Mouse (Mus musculus) neural tube, embryonic 11.5 days (tissue): ENCODE measurements around the gene Spag7. TPM values are rescaled to one million over a fixed set of nuclear protein-coding genes. Genes with fewer than 3 reads are reported as not detected.

Source experiments
- ATAC-seq: fragments of 200-750 bp; cut with Nextera tagmentation; 2 replicates; pipeline ENCODE4 v1.8.0; 2017; ENCODE audit warnings: moderate number of reproducible peaks, mild to moderate bottlenecking, moderate TSS enrichment, moderate library complexity; ENCODE audit not compliant: insufficient read depth, low FRiP score, low TSS enrichment
- DNase-seq: peaks from one replicate; pipeline ENCODE4 v3.0.0-alpha.2; 2015; ENCODE audit warnings: low spot score
- H3K27ac ChIP-seq: fragments of 300-500 bp; sonication (generic); 2 replicates; pipeline ENCODE4 v1.5.1; 2014; ENCODE audit warnings: low read depth, mild to moderate bottlenecking, low read length
- H3K27me3 ChIP-seq: fragments of 300-500 bp; sonication (generic); 2 replicates; pipeline ENCODE4 v1.6.1; 2014; ENCODE audit warnings: mild to moderate bottlenecking, low read length, mixed read lengths; ENCODE audit not compliant: control insufficient read depth, insufficient read depth
- H3K36me3 ChIP-seq: fragments of 300-500 bp; sonication (generic); 2 replicates; pipeline ENCODE4 v1.6.1; 2014; ENCODE audit warnings: mild to moderate bottlenecking, low read length, moderate library complexity, mixed read lengths; ENCODE audit not compliant: control insufficient read depth, insufficient read depth
- H3K4me1 ChIP-seq: fragments of 300-500 bp; sonication (generic); 2 replicates; pipeline ENCODE4 v1.6.1; 2014; ENCODE audit warnings: low read length, mixed read lengths; ENCODE audit not compliant: control insufficient read depth, insufficient read depth
- H3K4me2 ChIP-seq: fragments of 300-500 bp; sonication (generic); 2 replicates; pipeline ENCODE4 v1.6.1; 2014; ENCODE audit warnings: low read depth, mild to moderate bottlenecking, moderate library complexity
- H3K4me3 ChIP-seq: fragments of 300-500 bp; sonication (generic); 2 replicates; pipeline ENCODE4 v1.5.1; 2014; ENCODE audit warnings: low read depth, low read length
- H3K9ac ChIP-seq: fragments of 300-500 bp; sonication (generic); 2 replicates; pipeline ENCODE4 v1.6.1; 2014; ENCODE audit warnings: mild to moderate bottlenecking, low read length
- H3K9me3 ChIP-seq: fragments of 300-500 bp; sonication (generic); 2 replicates; pipeline ENCODE4 v1.6.1; 2016; ENCODE audit warnings: low read length; ENCODE audit not compliant: control insufficient read depth
- WGBS: fragments of 180-500 bp; shearing (Covaris S2); extraction: QIAGEN DNeasy Blood & Tissue Kit; methylation state at CpG from one replicate; pipeline ENCODE4 v1.1.7; 2014; 5-methylcytosine and 5-hydroxymethylcytosine counted together
- polyA plus RNA-seq: library from polyadenylated mRNA; unstranded; fragments of >200 nt; fragmentation: Nextera tagmentation; extraction: Ambion mirVana; gene quantifications from 2 replicates; pipeline ENCODE4 v1.2.1, GENCODE M21; 2014

Gene Spag7
- polyA plus RNA-seq, 1 experiment from 2014 or later: 152 TPM

DNA sequence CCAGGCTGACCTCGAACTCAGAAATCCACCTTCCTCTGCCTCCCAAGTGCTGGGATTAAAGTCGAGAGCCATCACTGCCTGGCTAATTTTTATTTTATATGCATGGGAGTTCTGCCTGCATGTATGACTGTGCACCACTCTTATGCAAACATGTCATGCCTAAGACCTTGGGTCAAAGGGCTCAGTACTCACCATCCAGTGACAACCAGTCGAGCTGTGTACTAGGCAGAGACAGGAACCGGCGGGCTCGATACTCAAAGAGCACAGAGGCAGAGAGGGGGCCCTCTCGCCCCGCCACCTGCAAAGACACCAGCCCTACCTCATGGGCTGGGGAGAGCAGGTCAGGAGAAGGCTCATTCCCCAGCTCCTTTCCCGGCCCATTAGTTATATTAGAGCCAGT is 8.9 kb upstream of the Spag7 start:
- Histone ChIP-seq H3K4me3 (no peak overlapping the region), H3K9ac (no peak overlapping the region), H3K4me1 (peaks cover 3% of the 10 kb centered on the region; the same call in 1 of the 2 replicates), H3K4me2 (no peak overlapping the region), H3K36me3 (no peaks in the 10 kb centered on the region; the same call in 1 of the 2 replicates), H3K9me3 (no peaks in the 10 kb centered on the region), H3K27me3 (no peaks in the 10 kb centered on the region), H3K27ac (no peak overlapping the region)
- DNase-seq: no peak
- 80% methylated on average over 9 of the region's 9 CpGs for WGBS
- ATAC-seq: no peak

DNA sequence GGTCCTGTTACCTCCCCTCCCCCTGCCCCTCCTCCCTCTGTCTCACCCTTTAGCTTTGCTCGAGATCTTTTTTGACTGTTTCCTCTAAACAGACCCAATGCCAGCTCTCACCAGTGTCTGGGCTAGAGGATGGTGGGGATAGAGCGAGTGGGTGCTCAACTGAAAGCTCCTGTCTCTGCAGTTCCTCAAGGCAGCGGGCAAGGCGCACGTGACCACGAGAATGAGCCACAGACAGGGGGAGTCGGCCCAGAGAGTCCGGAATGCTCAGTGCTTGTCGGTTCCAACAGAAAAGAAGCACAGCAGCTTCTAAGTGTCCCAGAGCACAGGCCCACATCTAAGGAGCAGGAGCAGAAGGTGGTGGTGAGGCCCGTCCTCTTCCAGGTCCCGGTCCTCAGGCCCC is 5.3 kb upstream of the Spag7 start:
- no peak for ATAC-seq
- WGBS: 77% methylated on average over 11 of the region's 11 CpGs
- Histone ChIP-seq H3K4me3 (peak overlapping the region; percentile 6; the same call in 1 of the 2 replicates), H3K9me3 (no peaks in the 10 kb centered on the region), H3K27me3 (no peaks in the 10 kb centered on the region), H3K27ac (no peak overlapping the region), H3K9ac (no peak overlapping the region), H3K4me2 (no peak overlapping the region), H3K4me1 (peaks cover 5% of the 10 kb centered on the region; the same call in 1 of the 2 replicates), H3K36me3 (no peaks in the 10 kb centered on the region)
- no peak for DNase-seq

DNA sequence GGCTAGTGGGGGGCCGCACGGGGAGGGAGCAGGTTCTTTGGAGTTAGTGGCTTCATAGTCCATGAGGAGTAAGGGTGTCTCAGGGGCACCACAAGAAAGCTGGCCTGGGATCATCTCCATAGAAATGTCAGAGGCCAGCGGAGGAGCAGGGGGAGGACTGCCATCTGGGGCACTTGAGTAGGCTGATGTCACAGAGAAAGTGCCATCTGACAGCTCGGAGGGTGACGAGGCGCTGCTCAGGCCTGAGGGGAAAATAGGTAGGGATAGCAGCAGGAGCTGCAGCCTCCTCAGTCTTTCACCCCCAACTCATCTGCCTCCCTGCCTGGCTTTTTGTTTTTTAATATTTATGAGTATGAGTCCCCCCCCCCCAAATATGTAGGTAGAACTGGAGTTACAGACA is 4.8 kb upstream of the Spag7 start:
- Histone ChIP-seq H3K4me3 (no peak overlapping the region; the same call in 1 of the 2 replicates), H3K4me2 (no peak overlapping the region), H3K36me3 (no peaks in the 10 kb centered on the region), H3K9ac (no peak overlapping the region), H3K27ac (no peak overlapping the region), H3K4me1 (peaks cover 5% of the 10 kb centered on the region; the same call in 1 of the 2 replicates), H3K27me3 (no peaks in the 10 kb centered on the region), H3K9me3 (no peaks in the 10 kb centered on the region)
- 65% methylated on average over 6 of the region's 6 CpGs for WGBS
- ATAC-seq (no peak), DNase-seq (no peak)

DNA sequence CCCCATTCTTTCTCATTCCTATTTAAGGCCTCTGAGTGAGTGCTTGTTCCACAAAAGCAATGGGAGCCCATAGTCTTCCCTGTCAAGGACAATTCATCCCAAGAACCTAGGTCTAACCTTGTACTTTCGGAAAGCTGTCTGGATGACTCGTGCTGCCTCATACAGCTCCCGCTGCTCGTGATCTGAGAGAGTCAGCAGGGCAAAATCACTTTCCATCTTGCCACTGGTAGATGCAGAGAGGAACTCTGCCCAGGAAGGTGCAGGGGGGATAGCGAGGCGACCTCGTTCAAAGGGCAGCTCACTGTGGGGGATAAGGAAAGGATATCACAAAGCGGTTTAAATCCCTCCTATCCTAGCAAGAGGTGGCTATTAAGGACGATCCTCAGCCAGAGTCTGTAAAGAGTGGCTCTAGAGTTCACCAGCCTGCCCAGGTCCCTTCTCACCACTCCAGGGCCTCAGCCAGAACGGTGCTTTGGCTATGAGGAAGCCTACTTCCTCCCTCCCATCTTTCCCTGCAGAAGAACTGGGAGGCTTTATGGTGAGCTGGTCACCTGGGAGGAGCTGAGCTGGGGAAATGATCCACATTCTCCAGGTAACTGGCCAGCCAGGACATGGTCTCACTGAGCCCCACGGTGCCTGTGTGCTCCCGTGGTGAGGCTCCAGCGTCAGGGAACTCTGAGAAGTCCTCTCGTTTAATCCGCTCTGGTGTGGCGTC is 2.3 kb upstream of the Spag7 start:
- Histone ChIP-seq H3K27ac (no peak overlapping the region), H3K9me3 (no peaks in the 10 kb centered on the region), H3K36me3 (no peaks in the 10 kb centered on the region), H3K4me3 (no peak overlapping the region), H3K4me1 (peaks cover 8% of the 10 kb centered on the region; the same call in 1 of the 2 replicates), H3K27me3 (no peaks in the 10 kb centered on the region), H3K4me2 (no peak overlapping the region), H3K9ac (no peak overlapping the region)
- 86% methylated on average over 16 of the region's 16 CpGs for WGBS
- ATAC-seq (no peak), DNase-seq (no peak)

DNA sequence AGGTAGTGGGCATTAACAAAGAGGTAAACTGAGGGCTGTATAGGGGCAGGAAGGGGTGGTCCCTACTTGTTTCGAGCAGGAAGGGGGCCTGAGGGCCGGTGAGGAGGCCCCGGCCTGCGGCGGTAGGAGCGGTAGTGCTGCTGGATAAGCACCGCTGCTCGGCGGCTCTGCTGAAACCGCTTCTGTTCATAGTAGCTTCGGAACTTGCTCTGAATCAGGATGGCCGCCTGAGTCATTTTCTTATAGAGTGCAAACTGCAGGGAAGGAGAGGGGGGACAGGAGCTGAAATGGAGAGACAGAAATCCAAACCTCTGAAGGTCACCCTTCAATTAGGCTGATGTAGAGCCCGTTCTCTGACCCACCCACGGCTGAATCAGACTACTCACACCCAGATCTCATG is 1.3 kb upstream of the Spag7 start:
- Histone ChIP-seq H3K4me3 (peak overlapping the region; percentile 60), H3K9ac (peak overlapping the region; percentile 74; the same call in 1 of the 2 replicates), H3K27ac (peak overlapping the region; percentile 93), H3K4me1 (peaks cover 8% of the 10 kb centered on the region; the same call in 1 of the 2 replicates), H3K27me3 (no peaks in the 10 kb centered on the region), H3K4me2 (peak overlapping the region; percentile 98), H3K9me3 (no peaks in the 10 kb centered on the region), H3K36me3 (no peaks in the 10 kb centered on the region)
- peak; percentile 25 for DNase-seq
- WGBS: 56% methylated on average over 14 of the region's 14 CpGs
- ATAC-seq: no peak

DNA sequence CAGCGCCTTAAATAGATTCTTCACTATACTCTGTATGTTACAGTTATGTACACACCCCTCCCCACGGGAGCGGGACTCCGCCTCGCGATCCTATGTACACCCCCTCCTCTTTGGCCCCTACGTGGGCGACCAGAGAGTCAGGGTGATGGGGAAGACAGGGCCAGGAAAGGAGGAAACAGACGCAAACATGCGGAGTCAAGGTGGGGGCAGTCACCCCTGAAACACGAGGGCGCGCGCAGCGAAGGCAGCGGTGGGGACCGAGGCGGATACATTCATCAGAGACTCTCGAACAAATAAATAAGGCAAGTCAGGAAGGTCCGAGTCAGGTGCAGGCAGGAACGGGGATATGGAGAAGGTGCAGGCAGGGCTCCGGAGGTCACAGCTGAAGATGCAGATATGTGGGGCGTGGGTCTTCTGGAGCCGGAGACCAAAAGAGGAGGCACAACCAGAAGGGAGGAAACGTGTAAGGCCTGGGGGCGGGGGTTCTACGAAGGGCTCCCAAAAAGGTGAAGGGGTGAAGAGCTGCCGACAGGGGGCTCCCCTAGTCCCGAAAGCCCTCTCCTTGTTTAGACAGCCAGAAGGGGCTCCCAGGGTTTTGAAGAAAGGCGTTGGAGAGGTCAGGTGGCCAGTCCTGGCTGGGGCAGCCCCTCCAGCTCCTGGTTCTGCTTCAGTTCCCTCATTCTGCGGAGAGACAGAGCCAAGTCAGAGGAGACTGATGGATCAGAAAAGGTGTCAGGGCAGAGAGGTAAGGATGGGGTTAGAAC is 548 bp upstream of the Spag7 start:
- WGBS: under 1% methylated on average over 30 of the region's 31 CpGs
- DNase-seq: peak; percentile 80
- Histone ChIP-seq H3K27me3 (no peaks in the 10 kb centered on the region), H3K4me1 (peaks cover 8% of the 10 kb centered on the region; the same call in 1 of the 2 replicates), H3K36me3 (peaks cover 4% of the 10 kb centered on the region; the same call in 1 of the 2 replicates), H3K9me3 (no peaks in the 10 kb centered on the region), H3K4me2 (peak overlapping the region; percentile 98), H3K27ac (peak overlapping the region; percentile 93), H3K9ac (peak overlapping the region; percentile 74), H3K4me3 (peak overlapping the region; percentile 60)
- ATAC-seq: no peak; the same call in none of the 2 replicates

DNA sequence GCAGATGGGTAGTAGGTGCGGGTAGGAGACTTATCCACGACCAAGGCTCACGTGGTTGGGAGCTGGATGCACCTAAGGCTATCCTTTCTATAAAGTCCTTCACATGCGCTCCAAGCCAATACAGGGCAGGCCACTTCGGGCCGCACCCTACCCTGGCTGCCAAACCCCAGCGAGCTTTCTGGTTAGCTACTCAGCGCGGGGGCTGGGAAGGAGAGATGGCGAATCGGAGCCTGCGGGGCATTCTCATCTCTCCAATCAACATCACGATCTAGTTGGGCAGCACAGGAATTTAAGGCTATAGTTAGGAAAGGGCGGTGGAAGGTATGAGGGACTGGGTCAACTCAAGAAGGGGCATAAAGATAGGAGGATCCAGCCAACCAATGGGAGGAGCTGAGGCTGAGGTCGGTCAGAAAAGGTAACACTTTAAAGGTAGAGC is 863 bp downstream of the Spag7 start:
- H3K27ac ChIP-seq: peak overlapping the region; percentile 93
- no peaks in the 10 kb centered on the region for H3K27me3 ChIP-seq
- ATAC-seq (peak; percentile 40), DNase-seq (no peak)
- peak overlapping the region; percentile 60 for H3K4me3 ChIP-seq
- peaks cover 8% of the 10 kb centered on the region; the same call in 1 of the 2 replicates for H3K4me1 ChIP-seq
- under 1% methylated on average over 15 of the region's 15 CpGs for WGBS
- peaks cover 8% of the 10 kb centered on the region; the same call in 1 of the 2 replicates for H3K36me3 ChIP-seq
- H3K4me2 ChIP-seq: peak overlapping the region; percentile 79
- peak overlapping the region; percentile 49 for H3K9ac ChIP-seq
- no peaks in the 10 kb centered on the region for H3K9me3 ChIP-seq

DNA sequence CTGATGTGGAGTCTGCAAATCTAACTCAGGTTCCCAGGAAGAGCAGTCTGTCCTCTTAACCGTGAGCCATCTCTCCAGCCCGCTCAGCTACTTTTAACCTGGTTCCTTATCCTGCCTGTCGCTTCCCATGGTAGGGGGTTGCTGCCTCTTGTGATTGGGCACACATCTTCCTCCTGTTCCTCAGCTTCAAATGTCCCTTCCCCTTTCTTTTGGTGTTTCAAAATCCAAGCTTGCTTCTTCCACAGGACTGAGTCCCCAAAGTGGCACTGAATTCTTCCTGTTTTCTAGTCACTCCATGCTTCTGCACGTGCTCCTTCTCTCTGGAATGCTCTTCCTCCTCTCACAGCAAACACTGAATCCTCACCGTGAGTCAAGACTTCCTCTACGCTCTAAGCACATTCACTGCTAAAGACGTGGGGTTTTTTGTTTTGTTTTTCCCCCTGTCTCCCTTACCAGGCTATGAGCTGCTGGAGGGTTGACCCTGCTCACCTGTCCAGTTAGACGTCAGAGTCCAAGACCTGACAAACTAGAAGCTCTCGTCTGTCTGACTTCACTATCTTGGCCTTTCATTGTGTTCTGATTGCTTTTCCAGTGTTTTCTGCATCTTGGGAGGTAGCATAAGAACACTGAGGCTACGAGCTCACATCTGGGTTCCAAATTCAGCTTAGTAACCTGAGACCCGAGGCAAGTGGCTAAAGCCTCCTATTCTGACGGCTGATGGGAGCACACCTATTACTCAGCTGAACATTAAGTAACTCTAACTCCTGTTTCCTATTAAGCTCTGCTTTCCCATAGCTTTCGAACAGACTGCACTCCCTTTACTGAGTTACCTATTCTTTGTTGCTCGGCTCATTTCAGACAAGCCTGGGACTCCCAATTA is 1.7 kb downstream of the Spag7 start:
- peaks cover 13% of the 10 kb centered on the region; the same call in 1 of the 2 replicates for H3K36me3 ChIP-seq
- H3K9me3 ChIP-seq: no peaks in the 10 kb centered on the region
- ATAC-seq: no peak
- peaks cover 8% of the 10 kb centered on the region; the same call in 1 of the 2 replicates for H3K4me1 ChIP-seq
- 73% methylated on average over 14 of the region's 14 CpGs for WGBS
- peak overlapping the region; percentile 60 for H3K4me3 ChIP-seq
- peak overlapping the region; percentile 79 for H3K4me2 ChIP-seq
- H3K9ac ChIP-seq: no peak overlapping the region
- no peaks in the 10 kb centered on the region for H3K27me3 ChIP-seq
- H3K27ac ChIP-seq: peak overlapping the region; percentile 93
- DNase-seq: no peak
